Mouse (Mus musculus): ENCODE measurements at regions not wholly inside any gene's neighbourhood (a gene's known extent, or its start where the extent isn't known, plus 50 kb on each side); places are given as distances from the start of the nearest gene placed in this dataset.
"Not testable (repeated sequence)": the region's sequence is repeated elsewhere in the genome, so short reads cannot be mapped to it uniquely, and the experiment has no call there.

- in situ Hi-C loops (cut with MboI, MseI) = no loop called here
These were observed 409.0 kb upstream of the Igfbp7 start for GRCm38 (mm10) chr5:77816759-77817280.

GRCm38 (mm10) chr5:77809844-77810243, 402.0 kb upstream of the Igfbp7 start:
- in situ Hi-C loops (cut with MboI, MseI) = no loop called here

DNA sequence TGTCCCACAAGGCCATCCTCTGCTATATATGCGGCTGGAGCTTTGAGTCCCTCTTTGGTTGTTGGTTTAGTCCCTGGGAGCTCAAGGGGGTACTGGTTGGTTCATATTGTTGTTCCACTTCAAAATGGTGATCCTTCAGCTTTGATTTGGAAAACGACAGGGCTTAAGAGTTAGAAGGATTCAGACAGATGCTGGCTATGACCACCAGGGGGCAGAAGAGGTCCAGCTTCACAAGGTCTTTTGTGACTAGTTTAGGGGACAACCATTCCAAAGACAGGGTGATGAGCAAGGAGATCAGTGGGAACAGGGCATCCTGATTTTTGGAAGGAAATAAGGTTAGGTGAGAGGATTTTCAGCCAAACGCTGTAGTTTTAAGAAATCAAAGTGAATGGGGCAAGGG, 399.9 kb upstream of the Igfbp7 start:
- in situ Hi-C loops (cut with MboI, MseI) = no loop called here

- in situ Hi-C loops (cut with MboI, MseI) = no loop called here
These were observed 398.7 kb upstream of the Igfbp7 start for GRCm38 (mm10) chr5:77806334-77807157.

- in situ Hi-C loops (cut with MboI, MseI) = no loop called here
These were observed 398.0 kb upstream of the Igfbp7 start for GRCm38 (mm10) chr5:77805796-77806195.

GRCm38 (mm10) chr5:77805303-77805702, 397.5 kb upstream of the Igfbp7 start:
- in situ Hi-C loops (cut with MboI, MseI) = no loop called here

DNA sequence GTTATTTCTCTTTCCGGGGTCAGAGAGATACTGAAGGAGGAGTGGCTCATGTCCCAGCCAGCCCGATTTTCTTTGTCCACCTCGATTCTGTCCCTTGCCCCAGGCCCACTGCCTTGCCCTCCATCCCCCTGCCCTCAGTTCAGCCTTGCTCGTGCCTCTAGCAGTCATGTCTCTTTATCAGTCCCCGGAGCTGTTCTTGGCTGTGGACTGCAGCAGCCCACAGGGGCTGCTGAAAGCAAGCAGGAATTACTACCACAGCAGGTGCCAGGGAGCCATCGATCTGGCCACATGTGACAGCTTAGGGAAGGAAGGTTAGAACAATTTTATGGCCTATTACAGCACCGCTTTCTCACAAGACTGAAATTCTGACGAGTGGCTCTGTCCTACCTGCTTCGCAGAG, 396.3 kb upstream of the Igfbp7 start:
- in situ Hi-C loops (cut with MboI, MseI) = no loop called here

DNA sequence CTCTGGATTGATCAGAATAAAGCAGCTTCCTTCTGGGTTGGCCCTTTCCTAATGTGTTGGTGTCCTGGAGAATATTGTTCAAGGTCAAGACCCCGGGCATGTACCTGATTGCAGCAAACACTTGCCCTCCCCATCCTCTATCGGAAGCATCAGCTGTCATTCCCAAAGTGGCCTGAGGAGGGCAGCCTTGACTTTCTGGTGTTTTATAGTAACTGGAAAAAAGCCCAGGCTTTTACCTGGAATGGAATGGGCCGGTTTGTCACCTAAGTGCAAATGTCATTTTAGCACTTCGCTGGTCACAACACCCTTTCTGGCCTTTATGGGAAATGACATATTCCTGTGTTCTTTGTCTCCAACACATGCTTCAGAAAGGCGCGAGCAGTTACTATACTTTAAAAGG, 395.7 kb upstream of the Igfbp7 start:
- in situ Hi-C loops (cut with MboI, MseI) = no loop called here

GRCm38 (mm10) chr5:77796960-77797359, 389.1 kb upstream of the Igfbp7 start:
- in situ Hi-C loops (cut with MboI, MseI) = no loop called here

GRCm38 (mm10) chr5:77795766-77796165, 387.9 kb upstream of the Igfbp7 start:
- in situ Hi-C loops (cut with MboI, MseI) = no loop called here

DNA sequence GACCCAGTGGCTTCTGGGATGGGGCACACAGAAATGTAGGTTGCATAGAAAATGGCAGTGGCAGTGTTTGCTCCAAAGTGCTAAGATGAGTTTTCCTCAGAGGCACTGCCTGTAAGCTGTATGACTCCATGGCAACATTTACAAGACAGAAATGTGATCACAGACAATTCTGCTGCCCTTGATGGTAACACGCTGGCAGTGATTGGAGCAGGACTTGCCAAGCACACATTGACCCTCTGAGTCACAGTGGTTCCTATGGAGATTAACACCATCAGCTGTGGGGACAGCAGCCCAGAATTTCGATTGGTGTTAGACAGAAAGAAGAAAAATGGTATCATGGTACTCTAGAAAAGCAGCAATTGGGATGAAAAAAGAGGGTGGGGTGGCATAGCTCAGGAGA, 376.1 kb upstream of the Igfbp7 start:
- in situ Hi-C loops (cut with MboI, MseI) = no loop called here

- in situ Hi-C loops (cut with MboI, MseI) = no loop called here
These were observed 354.7 kb upstream of the Igfbp7 start for GRCm38 (mm10) chr5:77762426-77763042.

DNA sequence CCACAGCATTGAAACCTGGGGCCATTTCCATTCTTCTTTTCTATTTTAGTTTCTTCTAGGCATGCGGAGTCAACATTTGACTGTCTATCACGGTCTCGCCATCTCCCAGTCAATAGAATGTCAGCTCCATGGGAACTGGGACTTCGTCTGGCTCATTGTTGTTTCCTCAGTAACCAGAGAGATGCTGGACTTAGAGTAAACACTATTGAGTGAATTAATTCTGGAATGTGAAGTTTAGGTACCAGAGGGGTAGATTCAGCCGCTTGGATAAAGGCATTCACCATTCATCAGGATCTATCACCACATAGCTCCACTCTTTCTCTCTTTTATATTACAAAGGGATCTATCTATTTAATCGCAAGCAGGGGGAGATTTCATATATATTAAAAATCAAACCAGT, 354.2 kb upstream of the Igfbp7 start:
- in situ Hi-C loops (cut with MboI, MseI) = no loop called here

DNA sequence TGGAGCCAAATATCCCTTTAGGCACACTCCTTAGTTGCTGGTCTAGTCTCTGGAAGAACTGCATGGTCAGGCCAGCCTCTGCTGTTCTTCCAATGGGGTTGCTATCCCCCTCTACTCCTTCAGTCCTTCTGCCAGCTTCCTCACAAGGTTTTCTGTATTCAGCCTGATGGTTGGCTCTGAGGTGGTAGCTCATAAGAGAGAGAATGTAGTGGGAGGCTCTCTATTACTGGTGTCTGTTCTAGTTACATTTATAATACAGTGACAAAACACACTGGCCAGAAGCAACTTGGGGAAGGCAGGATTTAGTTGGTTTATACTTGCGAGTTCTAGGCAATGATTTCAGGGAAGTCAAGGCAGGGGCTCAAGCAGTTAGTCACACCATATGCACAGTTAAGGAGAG, 341.1 kb upstream of the Igfbp7 start:
- in situ Hi-C loops (cut with MboI, MseI) = no loop called here

- in situ Hi-C loops (cut with MboI, MseI) = no loop called here
These were observed 338.8 kb upstream of the Igfbp7 start for GRCm38 (mm10) chr5:77746604-77747003.

- in situ Hi-C loops (cut with MboI, MseI) = no loop called here
These were observed 335.6 kb upstream of the Igfbp7 start for GRCm38 (mm10) chr5:77743467-77743866.

DNA sequence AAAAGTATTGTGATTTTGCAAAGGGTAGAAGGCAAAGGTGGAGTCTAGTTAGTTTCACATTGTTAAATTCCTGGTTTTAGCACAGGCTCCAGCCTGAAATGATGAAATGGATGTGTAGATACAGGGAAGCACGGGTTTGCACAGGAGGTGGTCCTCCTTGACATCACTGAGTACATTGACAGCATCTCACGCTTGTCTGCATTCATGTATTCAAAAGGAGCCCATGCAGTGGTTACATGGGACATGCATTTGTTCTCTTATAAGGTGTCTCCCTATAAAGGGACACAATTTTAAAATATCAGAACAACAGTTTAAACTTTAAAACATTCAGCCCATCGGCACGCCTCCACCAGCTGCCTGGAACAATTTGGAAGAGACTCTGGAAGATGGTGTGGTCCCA, 322.4 kb upstream of the Igfbp7 start:
- in situ Hi-C loops (cut with MboI, MseI) = not testable (repeated sequence)

DNA sequence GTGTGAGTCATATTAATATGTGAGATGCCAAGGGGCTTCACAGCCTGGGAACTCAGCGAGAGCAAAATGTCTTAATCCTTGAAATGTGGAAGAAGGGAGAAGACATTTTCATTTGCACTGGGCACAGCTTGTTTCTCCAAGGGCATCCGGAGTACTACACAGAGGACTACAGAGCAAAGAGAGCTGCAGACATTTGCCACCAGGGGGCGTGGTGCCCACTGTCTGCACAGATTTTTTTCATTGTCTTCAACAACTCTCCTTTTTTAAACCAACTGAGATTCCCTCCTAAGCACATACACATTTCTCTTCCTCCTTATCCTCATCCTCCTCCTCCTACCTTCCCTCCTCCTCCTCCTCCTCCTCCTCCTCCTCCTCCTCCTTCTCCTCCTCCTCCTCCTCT, 273.8 kb upstream of the Igfbp7 start:
- in situ Hi-C loops (cut with MboI, MseI) = no loop called here

DNA sequence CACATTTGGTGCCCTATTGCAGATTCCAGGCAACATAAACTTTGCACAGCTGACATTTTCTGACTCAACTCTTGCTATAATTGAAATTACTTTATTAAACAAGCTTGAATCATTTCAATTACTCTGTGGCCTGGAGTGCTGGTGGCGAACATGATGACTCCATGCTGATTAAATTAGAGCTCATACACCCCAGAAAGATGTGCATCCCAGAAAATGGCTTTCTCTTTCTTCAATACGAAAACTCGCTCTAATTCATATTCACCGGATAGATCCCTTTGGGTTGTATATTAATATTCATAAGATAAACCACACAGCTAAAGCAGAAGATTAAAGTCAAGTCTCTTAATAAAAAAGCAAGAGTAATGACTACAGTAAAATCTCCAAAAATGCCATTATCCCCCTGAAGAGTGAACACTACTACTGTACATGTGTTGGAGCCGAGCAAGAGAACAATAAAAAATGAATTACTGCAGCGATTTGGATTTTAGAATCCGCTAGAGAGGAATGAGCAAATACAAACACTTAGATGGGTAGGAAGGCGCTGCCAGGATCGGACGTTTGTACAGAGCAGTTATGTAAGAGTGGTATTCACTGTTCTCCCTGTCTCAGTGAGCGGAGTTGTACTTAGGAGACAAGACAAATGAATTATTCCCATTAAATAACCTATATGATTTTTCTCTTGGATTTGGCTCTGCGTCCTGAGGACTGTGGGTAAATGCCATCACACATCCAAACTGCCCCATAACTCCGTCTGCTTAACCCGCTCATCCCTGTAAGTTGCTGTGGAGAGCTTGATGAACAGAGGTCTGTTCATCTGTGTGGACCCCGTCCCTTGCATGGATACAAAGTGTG, 264.5 kb upstream of the Igfbp7 start:
- in situ Hi-C loops (cut with MboI, MseI) = no loop called here

DNA sequence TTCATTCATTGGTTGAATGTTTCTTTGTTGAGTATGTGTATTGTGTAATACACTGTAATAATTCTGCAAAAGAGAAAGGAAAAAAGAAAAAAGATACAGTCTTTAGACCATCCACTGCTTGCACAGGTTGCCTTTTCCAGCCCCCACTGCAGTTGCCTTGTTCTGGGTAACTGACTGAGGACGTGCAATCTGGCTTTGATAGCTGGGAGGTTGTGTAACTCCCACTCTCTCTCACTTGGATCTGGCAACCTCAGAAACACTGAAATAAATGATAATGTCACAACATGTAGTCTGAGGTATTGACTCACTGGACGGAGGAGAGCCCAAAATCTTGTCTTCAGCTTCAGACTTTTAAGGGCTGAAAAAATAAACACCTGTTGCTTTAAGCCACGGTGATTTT, 255.3 kb upstream of the Igfbp7 start:
- in situ Hi-C loops (cut with MboI, MseI) = no loop called here

DNA sequence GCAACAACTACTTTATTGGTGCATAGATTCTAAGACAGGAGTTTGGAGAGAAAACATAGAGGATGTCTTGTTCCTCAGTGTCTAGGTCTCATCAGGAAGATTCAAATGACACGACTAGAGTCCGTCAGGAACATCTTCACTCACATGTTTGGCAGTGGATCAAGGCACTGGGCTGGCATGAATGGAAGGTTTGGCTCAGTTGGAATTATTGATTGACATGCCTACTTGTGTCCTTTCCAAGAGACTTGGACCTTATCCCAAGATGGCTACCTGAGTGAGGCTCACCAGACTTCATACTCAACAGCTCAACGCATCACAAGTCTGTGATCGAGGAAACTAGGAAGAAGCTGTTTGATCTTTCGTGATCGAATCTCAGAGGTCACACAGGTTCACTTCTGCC, 251.2 kb upstream of the Igfbp7 start:
- in situ Hi-C loops (cut with MboI, MseI) = no loop called here

- in situ Hi-C loops (cut with MboI, MseI) = no loop called here
These were observed 236.8 kb upstream of the Igfbp7 start for GRCm38 (mm10) chr5:77644651-77645050.

Measured in T-helper 2 cell (primary cell).